Mouse (Mus musculus): ENCODE results near the gene 2900026A02Rik. TPM values are rescaled to one million over a fixed set of nuclear protein-coding genes. Genes with fewer than 3 reads are reported as not detected.

The 2900026A02Rik gene
- total RNA-seq, 2 experiments from 2014 or later: 22.3 to 23.0 TPM

- intact Hi-C loops (cut with DNase I): loop anchor here (10.0 kb wide), 1 partner anchor 828 kb away; the partner anchor contains the start of genes Cryba4 and Crybb1
- no peak for DNase-seq
Measured at GRCm38 (mm10) chr5:113082356-113083168, 138.5 kb downstream of the 2900026A02Rik start.

DNA sequence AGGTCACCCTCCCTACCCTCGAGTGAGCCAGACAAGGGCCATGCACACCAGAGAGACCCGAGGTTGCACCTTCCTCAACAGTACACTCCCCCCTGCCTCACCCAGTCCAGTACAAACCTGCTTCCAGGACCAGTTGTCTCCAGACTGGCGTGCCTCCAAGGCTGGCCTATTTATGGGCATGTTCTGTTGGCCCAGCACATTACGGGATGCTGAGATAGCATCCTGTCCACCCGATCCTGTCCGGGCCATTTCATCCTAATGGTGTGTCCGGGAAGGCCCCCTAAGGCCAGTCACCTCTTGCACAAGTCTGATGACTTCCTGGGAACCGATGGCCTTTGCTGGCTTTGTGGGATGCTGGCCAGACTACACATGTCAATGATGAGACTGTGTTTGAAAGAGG lies 139.6 kb downstream of the 2900026A02Rik start, which contains the start of gene Crybb3:
Crybb3 (minus strand) TSS at position 146 of the 400 bp plus-strand sequence.
- DNase-seq: no peak
- intact Hi-C loops (cut with DNase I): loop anchor here (2.0 to 10.0 kb wide), 2 partner anchors 647 to 827 kb away; partner anchors contain the start of genes Cryba4 and Crybb1

DNA sequence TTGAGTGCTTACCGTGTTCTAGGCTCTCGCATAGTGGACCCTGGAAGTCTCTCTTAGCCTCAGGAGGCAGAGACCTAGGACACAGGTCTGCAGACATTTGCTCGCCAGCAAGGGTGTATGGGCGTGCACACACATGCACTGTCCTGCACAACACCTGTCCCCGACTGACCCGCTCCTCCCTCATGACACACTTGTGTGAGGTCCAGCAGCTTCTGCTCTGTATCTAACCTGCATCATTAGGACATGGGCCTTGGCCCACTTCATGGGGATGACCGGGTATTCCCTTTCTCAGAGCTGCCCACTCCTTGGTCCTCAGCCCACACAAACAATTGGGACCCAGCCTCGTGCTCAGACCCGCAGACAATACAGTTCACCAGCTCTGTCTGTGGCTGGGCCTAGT lies 140.0 kb downstream of the 2900026A02Rik start:
- no peak for DNase-seq
- intact Hi-C loops (cut with DNase I): loop anchor here (2.0 to 10.0 kb wide), 2 partner anchors 646 to 826 kb away; partner anchors contain the start of genes Cryba4 and Crybb1

GRCm38 (mm10) chr5:113079783-113080182 lies 141.3 kb downstream of the 2900026A02Rik start:
- intact Hi-C loops (cut with DNase I): loop anchor here (2.0 to 10.0 kb wide), 4 partner anchors 645 to 907 kb away; partner anchors contain the start of genes Cryba4, Crybb1 and Gm6583
- DNase-seq: no peak

- intact Hi-C loops (cut with DNase I): loop anchor here (5.0 to 10.0 kb wide), 2 partner anchors 724 to 906 kb away; partner anchors contain the start of gene Gm6583
- DNase-seq: no peak
Measured at GRCm38 (mm10) chr5:113078686-113079085, 142.3 kb downstream of the 2900026A02Rik start.

DNA sequence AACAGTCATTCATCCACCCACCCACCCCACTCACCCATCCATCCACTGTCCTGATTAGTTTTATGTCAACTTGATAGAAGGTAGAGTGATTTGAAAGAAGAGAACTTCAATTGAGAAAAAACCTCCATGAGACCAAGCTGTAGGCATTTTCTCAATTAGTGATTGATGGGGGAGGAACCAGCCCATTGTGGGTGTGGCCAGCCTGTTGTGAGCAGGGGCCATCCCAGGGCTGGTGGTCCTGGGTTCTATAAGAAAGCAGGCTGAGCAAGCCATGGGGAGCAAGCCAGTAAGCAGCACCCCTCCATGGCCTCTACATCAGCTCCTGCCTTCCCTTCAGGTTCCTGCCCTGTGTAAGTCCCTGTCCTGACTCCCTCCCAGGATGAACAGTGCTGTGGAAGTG lies 151.0 kb downstream of the 2900026A02Rik start, which contains the start of gene Crybb2:
Crybb2 (minus strand) TSS at position 101 of the 400 bp plus-strand sequence.
- no peak for DNase-seq
- intact Hi-C loops (cut with DNase I): loop anchor here (10.0 kb wide), 1 partner anchor 715 kb away; the partner anchor contains the start of gene Gm6583

- DNase-seq: peak; percentile 66 to 76
- intact Hi-C loops (cut with DNase I): loop anchor here (2.0 kb wide), 1 partner anchor 184 kb away; no protein-coding TSS in a partner anchor
Measured at GRCm38 (mm10) chr5:113054308-113054707, 166.7 kb downstream of the 2900026A02Rik start.

DNA sequence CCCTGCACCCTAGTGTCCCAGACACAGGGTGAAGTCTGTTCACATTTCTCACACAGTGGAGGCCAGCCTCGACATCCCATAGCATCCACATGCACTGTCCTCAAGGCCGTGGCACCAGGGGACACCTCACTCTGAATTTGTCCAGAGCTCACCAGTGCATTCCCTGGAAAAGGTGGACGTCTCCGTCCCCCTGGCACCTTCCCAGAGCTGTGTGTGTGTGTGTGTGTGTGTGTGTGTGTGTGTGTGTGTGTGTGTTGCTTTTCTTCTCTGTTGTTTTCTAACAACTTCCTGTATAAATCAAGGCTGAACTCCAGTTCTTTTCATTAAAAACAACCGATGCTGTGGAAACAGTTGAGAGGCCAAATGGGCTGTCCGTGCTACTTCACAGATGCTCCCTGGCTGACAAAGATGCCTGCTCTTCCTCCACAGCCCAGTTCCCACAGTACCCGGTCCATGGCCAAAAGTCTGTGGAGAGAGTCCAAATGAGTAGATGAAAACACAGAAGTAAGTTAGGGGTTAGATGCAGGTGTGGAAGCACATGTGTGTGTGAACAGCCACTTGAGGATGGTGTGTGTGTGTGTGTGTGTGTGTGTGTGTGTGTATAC lies 170.4 kb downstream of the 2900026A02Rik start:
- no peak for DNase-seq
- intact Hi-C loops (cut with DNase I): no loop called here

DNA sequence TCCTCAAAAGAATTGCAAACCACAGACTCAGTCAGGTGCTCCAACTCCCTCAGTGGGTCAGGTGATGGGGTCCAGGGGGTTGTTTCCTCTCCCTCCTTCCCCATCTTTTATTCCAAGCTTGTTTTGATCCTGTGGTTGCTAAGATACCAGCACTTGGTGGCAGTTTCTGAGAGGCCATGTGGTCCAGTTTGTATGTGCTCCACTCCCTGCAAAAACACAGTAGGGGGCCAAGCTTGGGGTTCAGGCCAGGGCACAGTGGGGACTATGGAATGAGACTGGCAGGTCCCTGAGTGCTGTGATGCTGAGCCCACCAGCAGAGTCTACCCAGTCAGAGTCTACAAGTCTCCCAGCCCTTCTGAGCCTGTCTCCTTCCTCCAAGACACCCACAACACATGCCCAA lies 171.2 kb downstream of the 2900026A02Rik start:
- intact Hi-C loops (cut with DNase I): no loop called here
- no peak for DNase-seq

DNA sequence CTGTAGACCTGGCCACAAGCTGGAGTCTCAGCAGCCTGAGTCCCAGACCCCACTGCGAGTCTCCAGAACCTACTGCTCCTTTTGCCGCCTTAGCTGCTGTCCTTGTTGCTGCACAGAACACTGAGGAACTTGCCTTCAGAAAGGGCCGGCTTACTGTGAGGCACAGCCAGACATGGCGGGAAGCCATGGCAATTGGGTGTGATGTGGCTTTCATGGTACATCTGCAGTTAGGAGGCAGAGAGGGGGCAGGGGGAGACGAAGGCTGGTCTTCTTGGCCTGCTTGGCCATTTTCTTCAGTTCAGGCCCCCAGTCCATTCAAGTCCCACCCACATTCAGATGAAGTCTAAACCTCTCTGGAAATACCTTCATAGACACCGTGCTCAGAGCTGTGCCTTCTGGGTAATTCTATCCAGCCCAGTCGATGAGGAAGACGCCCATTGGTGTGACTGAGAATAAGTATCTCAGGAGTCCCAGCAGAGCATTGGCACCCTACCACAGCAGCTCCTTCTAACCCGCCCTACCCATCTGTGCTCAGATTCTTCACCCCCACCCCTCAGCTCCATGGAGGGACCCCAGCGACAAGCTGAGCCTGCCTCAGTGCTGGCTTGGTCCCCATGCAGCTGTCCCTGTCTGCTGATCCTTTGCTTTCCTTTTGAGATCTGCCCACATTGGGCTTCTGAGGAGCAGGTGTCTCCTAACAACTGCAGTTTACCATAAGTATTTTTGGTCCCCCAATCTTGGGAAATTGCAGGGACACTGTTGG lies 175.3 kb downstream of the 2900026A02Rik start:
- intact Hi-C loops (cut with DNase I): no loop called here
- DNase-seq: no peak

DNA sequence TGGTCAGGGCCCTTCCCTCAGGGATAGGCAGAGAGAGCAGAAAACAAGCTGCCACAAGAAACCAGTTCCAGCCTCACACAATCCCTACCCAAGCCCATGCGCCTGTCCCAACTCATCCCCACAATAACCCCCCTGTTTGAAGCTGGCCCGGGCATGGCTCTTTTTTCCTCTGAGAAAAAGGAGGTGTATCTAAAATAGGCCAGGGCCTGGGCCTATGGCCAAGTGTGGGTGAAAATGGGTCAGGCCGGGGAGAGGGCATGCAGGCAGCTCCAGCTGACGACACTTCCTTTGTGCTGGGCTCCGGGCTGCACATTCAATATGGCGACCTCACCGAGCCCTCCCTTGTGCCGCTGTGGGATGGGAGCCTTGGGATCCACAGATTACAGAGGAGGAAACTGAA lies 177.5 kb downstream of the 2900026A02Rik start:
- intact Hi-C loops (cut with DNase I): no loop called here
- peak; percentile 26 to 31 for DNase-seq

DNA sequence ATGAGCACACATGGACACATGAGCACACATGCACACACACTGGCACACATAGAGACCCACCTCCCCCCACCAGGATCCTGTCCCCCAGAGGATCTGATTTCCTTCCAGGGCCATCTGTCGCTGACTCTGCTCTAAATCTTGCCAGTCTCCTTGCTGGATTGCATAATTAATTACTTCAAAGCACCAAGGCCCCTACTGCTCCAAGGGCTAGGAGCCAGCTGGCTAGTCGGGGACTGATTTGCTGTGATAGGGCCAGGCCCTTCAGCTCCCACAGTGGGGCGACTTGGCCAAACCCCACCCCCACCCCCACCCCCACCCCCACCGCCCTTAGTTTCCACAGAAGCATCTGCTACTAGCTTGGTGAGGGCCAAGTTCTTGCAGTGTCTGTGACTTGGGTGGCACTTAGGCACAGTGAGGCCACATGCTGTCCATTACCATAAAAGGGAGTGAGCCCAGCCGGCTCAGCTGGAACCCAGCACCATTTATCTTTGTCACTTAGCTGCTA lies 179.4 kb downstream of the 2900026A02Rik start:
- intact Hi-C loops (cut with DNase I): no loop called here
- DNase-seq: peak; percentile 63 to 67

DNA sequence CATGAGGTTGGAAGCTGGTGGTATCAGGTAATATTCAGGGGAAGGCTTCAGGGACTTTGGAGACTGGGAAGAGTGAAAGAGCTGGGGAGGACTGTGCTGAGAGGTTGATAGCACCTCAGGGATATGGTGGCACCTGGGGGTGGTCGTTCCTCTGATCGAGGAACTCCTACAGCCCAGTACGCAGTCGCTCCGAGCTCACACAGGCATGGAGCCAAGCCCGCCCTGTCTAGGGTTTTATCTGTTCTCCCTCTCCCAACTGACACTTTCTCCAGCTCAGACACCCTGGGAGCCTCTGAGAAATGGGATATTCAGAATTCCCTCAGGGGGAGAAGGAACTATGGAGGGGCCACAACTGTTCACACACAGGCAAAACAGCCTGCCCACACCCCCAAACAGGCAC lies 180.3 kb downstream of the 2900026A02Rik start:
- no peak for DNase-seq
- intact Hi-C loops (cut with DNase I): no loop called here

DNA sequence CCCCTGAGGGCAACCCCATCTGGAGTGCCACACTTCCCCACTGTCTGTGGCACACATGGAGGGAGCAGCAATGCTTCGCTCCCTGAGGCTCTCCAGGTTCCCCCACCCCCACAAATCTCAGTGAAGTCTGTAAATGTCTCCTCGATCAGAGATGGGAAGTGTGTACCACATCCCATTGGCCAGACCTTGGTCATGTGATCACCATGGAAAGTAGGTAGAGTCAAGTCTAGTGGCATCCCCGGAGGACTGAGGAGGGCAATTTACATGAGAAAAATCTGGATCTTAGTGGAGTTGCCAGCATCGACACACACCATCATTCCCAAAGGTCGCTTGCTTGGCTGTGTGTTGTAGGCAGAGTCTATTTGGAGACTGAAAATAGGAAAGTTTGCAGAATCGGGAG lies 182.4 kb downstream of the 2900026A02Rik start:
- intact Hi-C loops (cut with DNase I): no loop called here

More for the DNA sequence above, 182.4 kb downstream of the 2900026A02Rik start:
- DNase-seq: no peak

Other genes starting within 250 kb of the 2900026A02Rik start
- 1 to 10 TPM; 4.9 to 6.1 TPM for gene Grk3, start 205.4 kb downstream of the 2900026A02Rik start, total RNA-seq (2021)
- not detected for gene Crybb2, start 151.1 kb downstream of the 2900026A02Rik start, total RNA-seq (2021)
- gene Crybb3, start 139.7 kb downstream of the 2900026A02Rik start, total RNA-seq (2021): under 1 TPM; 0.54 to 0.66 TPM
- not detected for gene Tmem211, start 5.7 kb upstream of the 2900026A02Rik start, total RNA-seq (2021)
- under 1 TPM; 0.32 to 0.61 TPM for gene Sgsm1, start 89.5 kb upstream of the 2900026A02Rik start, total RNA-seq (2021)
- not detected for gene Aym1, start 136.1 kb upstream of the 2900026A02Rik start, total RNA-seq (2021)